Mouse (Mus musculus) liver, postnatal 0 days (tissue): Measurements from ENCODE around the gene Akt2. TPM values are rescaled to one million over a fixed set of nuclear protein-coding genes. Genes with fewer than 3 reads are reported as not detected.

ENCODE experiments used
- ATAC-seq: fragments of 200-750 bp; cut with Nextera tagmentation; 2 replicates; pipeline ENCODE4 v1.8.0; 2017; ENCODE audit warnings: mild to moderate bottlenecking, moderate library complexity
- DNase-seq: peaks from one replicate; pipeline ENCODE4 v3.0.0-alpha.2; 2016
- H3K27ac ChIP-seq: fragments of 300-500 bp; sonication (generic); 2 replicates; pipeline ENCODE4 v1.5.1; 2014; ENCODE audit warnings: antibody characterized with exemption, moderate library complexity, mild to moderate bottlenecking, low read depth
- H3K27me3 ChIP-seq: fragments of 300-500 bp; sonication (generic); 2 replicates; pipeline ENCODE4 v1.6.1; 2014; ENCODE audit warnings: low read length, control low read depth, mixed read lengths; ENCODE audit not compliant: insufficient read depth
- H3K36me3 ChIP-seq: fragments of 300-500 bp; sonication (generic); replicated peaks from 2 replicates; pipeline ENCODE4 v1.6.1; 2014; ENCODE audit warnings: mild to moderate bottlenecking, control low read depth, low read length, moderate library complexity, mixed read lengths; ENCODE audit not compliant: insufficient read depth
- H3K4me1 ChIP-seq: fragments of 300-500 bp; sonication (generic); 2 replicates; pipeline ENCODE4 v1.6.1; 2014; ENCODE audit warnings: antibody characterized with exemption, mild to moderate bottlenecking, control low read depth; ENCODE audit not compliant: insufficient read depth
- H3K4me2 ChIP-seq: fragments of 300-500 bp; sonication (generic); 2 replicates; pipeline ENCODE4 v1.6.1; 2014; ENCODE audit warnings: low read depth, mild to moderate bottlenecking, low read length, moderate library complexity, mixed read lengths
- H3K4me3 ChIP-seq: fragments of 300-500 bp; sonication (generic); 2 replicates; pipeline ENCODE4 v1.5.1; 2014; ENCODE audit warnings: low read depth, low read length
- H3K9ac ChIP-seq: fragments of 300-500 bp; sonication (generic); replicated peaks from 2 replicates; pipeline ENCODE4 v1.6.1; 2014; ENCODE audit warnings: mild to moderate bottlenecking, moderate library complexity
- H3K9me3 ChIP-seq: fragments of 300-500 bp; sonication (generic); 2 replicates; pipeline ENCODE4 v1.6.1; 2016; ENCODE audit warnings: mild to moderate bottlenecking, control low read depth, low read length, mixed read lengths
- CTCF ChIP-seq: sonication (generic); IDR thresholded peaks from 2 replicates; pipeline ENCODE4 v1.5.1; 2016; ENCODE audit warnings: antibody characterized with exemption, low read depth
- EP300 ChIP-seq: IDR thresholded peaks from 2 replicates; pipeline ENCODE4 v1.6.1; 2016; ENCODE audit warnings: antibody characterized with exemption, low read depth, mild to moderate bottlenecking
- WGBS: fragments of 180-500 bp; shearing (Covaris S2); extraction: QIAGEN DNeasy Blood & Tissue Kit; methylation state at CpG from one replicate; pipeline ENCODE4 v1.1.7; 2014; ENCODE audit not compliant: insufficient replicate concordance; 5-methylcytosine and 5-hydroxymethylcytosine counted together
- polyA plus RNA-seq: library from polyadenylated mRNA; unstranded; fragments of >200 nt; fragmentation: Nextera tagmentation; extraction: Ambion mirVana; gene quantifications from 2 replicates; pipeline ENCODE4 v1.2.1, GENCODE M21; 2015

Akt2 gene
- polyA plus RNA-seq, 1 experiment from 2014 or later: 25.5 TPM

- Histone ChIP-seq H3K36me3 (no peaks in the 10 kb centered on the region), H3K4me2 (no peak overlapping the region), H3K27me3 (peaks cover 36% of the 10 kb centered on the region), H3K27ac (no peak overlapping the region), H3K9ac (no peak overlapping the region), H3K4me1 (no peaks in the 10 kb centered on the region), H3K4me3 (no peak overlapping the region), H3K9me3 (no peaks in the 10 kb centered on the region)
- TF ChIP-seq CTCF (no peak), EP300 (no peak)
- 54% methylated on average over 14 of the region's 14 CpGs for WGBS
- DNase-seq: no peak
- ATAC-seq: peak; percentile 43; the same call in 1 of the 2 replicates
Observed at GRCm38 (mm10) chr7:27658712-27659663, 67.6 kb downstream of the Akt2 start.

DNA sequence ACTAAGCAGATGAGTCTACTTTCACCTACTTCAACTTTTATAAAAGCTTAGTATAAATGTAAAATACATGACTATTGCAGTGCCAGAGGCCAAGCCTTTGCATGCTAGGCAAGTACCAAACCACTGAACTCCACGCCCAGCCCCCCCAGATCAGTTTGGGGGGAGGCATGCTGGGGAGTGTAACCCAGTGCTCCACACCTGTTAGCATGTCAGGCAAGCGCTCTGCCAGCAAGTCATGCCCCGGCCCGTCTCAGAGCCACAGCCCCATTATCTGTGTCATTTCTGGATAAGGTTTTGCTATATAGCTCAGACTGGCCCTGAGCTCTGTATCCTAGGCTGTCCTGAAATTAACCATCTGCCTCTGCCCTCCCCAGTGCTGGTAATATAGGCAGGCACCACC is 70.7 kb downstream of the Akt2 start:
- H3K9ac ChIP-seq: no peak overlapping the region
- no peaks in the 10 kb centered on the region for H3K9me3 ChIP-seq
- H3K36me3 ChIP-seq: no peaks in the 10 kb centered on the region
- no peak for TF ChIP-seq EP300
- TF ChIP-seq CTCF: no peak
- no peaks in the 10 kb centered on the region for H3K4me1 ChIP-seq
- H3K4me3 ChIP-seq: no peak overlapping the region
- H3K27ac ChIP-seq: no peak overlapping the region
- DNase-seq (no peak), ATAC-seq (no peak)
- 79% methylated on average over 4 of the region's 4 CpGs for WGBS
- H3K4me2 ChIP-seq: no peak overlapping the region
- H3K27me3 ChIP-seq: peaks cover 14% of the 10 kb centered on the region

GRCm38 (mm10) chr7:27673064-27673574 is 81.8 kb downstream of the Akt2 start:
- no peaks in the 10 kb centered on the region for H3K27me3 ChIP-seq
- peak overlapping the region; percentile 76; the same call in 1 of the 2 replicates for H3K9ac ChIP-seq
- ATAC-seq: no peak
- no peaks in the 10 kb centered on the region for H3K36me3 ChIP-seq
- TF ChIP-seq EP300 (no peak), CTCF (0 out of 2 replicates have a peak, but pooled peaks have one; percentile 7)
- H3K9me3 ChIP-seq: no peaks in the 10 kb centered on the region
- peak overlapping the region; percentile 86 for H3K4me3 ChIP-seq
- H3K27ac ChIP-seq: no peak overlapping the region
- 47% methylated on average over 9 of the region's 9 CpGs for WGBS
- no peak for DNase-seq
- H3K4me1 ChIP-seq: peaks cover 12% of the 10 kb centered on the region
- H3K4me2 ChIP-seq: peak overlapping the region; percentile 100

DNA sequence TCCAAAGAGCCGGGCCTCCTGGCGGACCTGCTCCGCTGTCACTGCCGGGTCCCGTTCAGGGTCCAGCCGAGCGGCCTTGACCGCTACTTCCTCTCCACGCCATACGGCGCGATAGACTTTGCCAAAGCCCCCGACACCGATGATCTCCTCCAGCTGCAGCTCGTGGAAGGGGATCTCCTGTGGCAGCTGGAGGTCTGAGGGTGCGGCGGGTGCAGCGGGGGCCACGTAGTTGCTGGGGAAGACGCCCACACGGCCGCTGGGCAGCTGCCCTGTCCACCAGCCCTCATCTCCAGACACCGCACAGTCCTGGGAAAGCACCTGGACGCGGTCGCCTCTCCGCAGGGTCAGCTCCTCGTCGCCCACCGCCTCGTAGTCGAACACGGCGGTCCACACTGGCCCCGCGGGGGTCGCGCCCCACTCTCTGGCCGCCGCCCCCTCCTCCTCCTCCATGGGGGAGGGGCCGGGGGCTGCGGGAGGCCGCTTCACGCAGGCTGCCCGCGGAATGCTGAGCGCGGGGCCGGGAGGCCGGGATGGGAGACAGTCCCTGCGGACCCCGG is 82.3 kb downstream of the Akt2 start:
- peak overlapping the region; percentile 86 for H3K4me3 ChIP-seq
- under 1% methylated on average over 31 of the region's 52 CpGs for WGBS
- H3K4me2 ChIP-seq: peak overlapping the region; percentile 100
- DNase-seq (no peak), ATAC-seq (no peak)
- peaks cover 12% of the 10 kb centered on the region for H3K4me1 ChIP-seq
- H3K9me3 ChIP-seq: no peaks in the 10 kb centered on the region
- H3K27ac ChIP-seq: no peak overlapping the region
- peak overlapping the region; percentile 76 for H3K9ac ChIP-seq
- H3K36me3 ChIP-seq: no peaks in the 10 kb centered on the region
- TF ChIP-seq EP300 (no peak), CTCF (no peak)
- H3K27me3 ChIP-seq: no peaks in the 10 kb centered on the region

DNA sequence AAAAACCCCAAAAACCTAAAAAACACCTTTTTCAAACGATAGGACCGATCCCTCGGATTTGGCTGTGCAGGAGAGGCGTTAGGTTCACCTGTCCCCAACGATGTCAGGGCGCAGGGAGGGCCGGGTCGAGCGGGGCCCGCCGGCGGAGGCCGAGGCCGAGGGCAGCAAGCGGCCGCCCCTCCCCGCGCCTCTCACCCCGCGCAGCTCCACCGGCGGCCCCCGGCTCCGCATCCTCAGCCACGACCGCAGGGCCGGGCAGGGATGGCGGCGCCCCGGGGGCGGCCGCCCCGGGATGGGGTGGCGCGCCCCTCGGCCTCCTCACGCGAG is 82.8 kb downstream of the Akt2 start:
- no peaks in the 10 kb centered on the region for H3K27me3 ChIP-seq
- peaks cover 12% of the 10 kb centered on the region for H3K4me1 ChIP-seq
- H3K9me3 ChIP-seq: no peaks in the 10 kb centered on the region
- peak overlapping the region; percentile 76 for H3K9ac ChIP-seq
- peak overlapping the region; percentile 100 for H3K4me2 ChIP-seq
- WGBS: 6% methylated on average over 37 of the region's 38 CpGs
- H3K27ac ChIP-seq: no peak overlapping the region
- TF ChIP-seq EP300: no peak
- no peak for TF ChIP-seq CTCF
- H3K4me3 ChIP-seq: peak overlapping the region; percentile 86
- no peaks in the 10 kb centered on the region for H3K36me3 ChIP-seq
- DNase-seq (no peak), ATAC-seq (peak; percentile 64)

GRCm38 (mm10) chr7:27674522-27675221 is 83.3 kb downstream of the Akt2 start, which contains the start of gene Map3k10:
Gene Map3k10, minus strand, starts transcription at chr7:27674598.
- peak within 1 kb of the TSS; percentile 19 for H3K27ac ChIP-seq
- DNase-seq (peak; percentile 91), ATAC-seq (peak; percentile 98)
- peaks cover 12% of the 10 kb centered on the region for H3K4me1 ChIP-seq
- TF ChIP-seq EP300: no peak
- no peak for TF ChIP-seq CTCF
- peak within 1 kb of the TSS; percentile 76 for H3K9ac ChIP-seq
- H3K27me3 ChIP-seq: no peaks in the 10 kb centered on the region
- H3K4me2 ChIP-seq: peak within 1 kb of the TSS; percentile 100
- peak within 1 kb of the TSS; percentile 86 for H3K4me3 ChIP-seq
- H3K9me3 ChIP-seq: no peaks in the 10 kb centered on the region
- under 1% methylated on average over 30 of the region's 31 CpGs for WGBS
- no peaks in the 10 kb centered on the region for H3K36me3 ChIP-seq
